Mouse (Mus musculus) liver, embryonic 11.5 days (tissue): ENCODE measurements around the gene Mslnl. TPM values are rescaled to one million over a fixed set of nuclear protein-coding genes. Genes with fewer than 3 reads are reported as not detected.

ENCODE experiments used
- ATAC-seq: fragments of 200-750 bp; cut with Nextera tagmentation; replicated peaks from 2 replicates; pipeline ENCODE4 v1.8.0; 2017; ENCODE audit warnings: moderate number of reproducible peaks, mild to moderate bottlenecking, moderate TSS enrichment, moderate library complexity; ENCODE audit not compliant: low FRiP score
- DNase-seq: peaks from one replicate; pipeline ENCODE4 v3.0.0-alpha.2; 2017; ENCODE audit warnings: low spot score
- H3K27ac ChIP-seq: fragments of 300-500 bp; sonication (generic); 2 replicates; pipeline ENCODE4 v1.5.1; 2014; ENCODE audit warnings: mild to moderate bottlenecking, low read depth, low read length, control low read depth
- H3K27me3 ChIP-seq: fragments of 300-500 bp; sonication (generic); replicated peaks from 2 replicates; pipeline ENCODE4 v1.6.1; 2014; ENCODE audit warnings: low read length, mixed read lengths; ENCODE audit not compliant: control insufficient read depth, insufficient read depth
- H3K36me3 ChIP-seq: fragments of 300-500 bp; sonication (generic); 2 replicates; pipeline ENCODE4 v1.6.1; 2014; ENCODE audit warnings: mild to moderate bottlenecking, low read length, moderate library complexity, mixed read lengths; ENCODE audit not compliant: control insufficient read depth, insufficient read depth
- H3K4me1 ChIP-seq: fragments of 300-500 bp; sonication (generic); replicated peaks from 2 replicates; pipeline ENCODE4 v1.6.1; 2014; ENCODE audit warnings: low read length, mixed read lengths; ENCODE audit not compliant: control insufficient read depth, insufficient read depth
- H3K4me2 ChIP-seq: fragments of 300-500 bp; sonication (generic); 2 replicates; pipeline ENCODE4 v1.6.1; 2014; ENCODE audit warnings: mild to moderate bottlenecking, control low read depth, moderate library complexity
- H3K4me3 ChIP-seq: fragments of 300-500 bp; sonication (generic); 2 replicates; pipeline ENCODE4 v1.5.1; 2014; ENCODE audit warnings: low read depth, low read length, control low read depth
- H3K9ac ChIP-seq: fragments of 300-500 bp; sonication (generic); 2 replicates; pipeline ENCODE4 v1.6.1; 2014; ENCODE audit warnings: low read depth, low read length, control low read depth
- H3K9me3 ChIP-seq: fragments of 300-500 bp; sonication (generic); 2 replicates; pipeline ENCODE4 v1.6.1; 2016; ENCODE audit warnings: low read length, inconsistent platforms, mixed read lengths; ENCODE audit not compliant: control insufficient read depth
- WGBS: fragments of 180-500 bp; shearing (Covaris S2); extraction: QIAGEN DNeasy Blood & Tissue Kit; methylation state at CpG from one replicate; pipeline ENCODE4 v1.1.7; 2014; 5-methylcytosine and 5-hydroxymethylcytosine counted together
- polyA plus RNA-seq: library from polyadenylated mRNA; unstranded; fragments of >200 nt; fragmentation: Nextera tagmentation; extraction: Ambion mirVana; gene quantifications from 2 replicates; pipeline ENCODE4 v1.2.1, GENCODE M21; 2014

Mslnl gene
- polyA plus RNA-seq, 1 experiment from 2014 or later = not detected

- H3K4me2 ChIP-seq = no peak overlapping the region
These were observed 19.7 kb upstream of the Mslnl start for GRCm38 (mm10) chr17:25716130-25716529.

DNA sequence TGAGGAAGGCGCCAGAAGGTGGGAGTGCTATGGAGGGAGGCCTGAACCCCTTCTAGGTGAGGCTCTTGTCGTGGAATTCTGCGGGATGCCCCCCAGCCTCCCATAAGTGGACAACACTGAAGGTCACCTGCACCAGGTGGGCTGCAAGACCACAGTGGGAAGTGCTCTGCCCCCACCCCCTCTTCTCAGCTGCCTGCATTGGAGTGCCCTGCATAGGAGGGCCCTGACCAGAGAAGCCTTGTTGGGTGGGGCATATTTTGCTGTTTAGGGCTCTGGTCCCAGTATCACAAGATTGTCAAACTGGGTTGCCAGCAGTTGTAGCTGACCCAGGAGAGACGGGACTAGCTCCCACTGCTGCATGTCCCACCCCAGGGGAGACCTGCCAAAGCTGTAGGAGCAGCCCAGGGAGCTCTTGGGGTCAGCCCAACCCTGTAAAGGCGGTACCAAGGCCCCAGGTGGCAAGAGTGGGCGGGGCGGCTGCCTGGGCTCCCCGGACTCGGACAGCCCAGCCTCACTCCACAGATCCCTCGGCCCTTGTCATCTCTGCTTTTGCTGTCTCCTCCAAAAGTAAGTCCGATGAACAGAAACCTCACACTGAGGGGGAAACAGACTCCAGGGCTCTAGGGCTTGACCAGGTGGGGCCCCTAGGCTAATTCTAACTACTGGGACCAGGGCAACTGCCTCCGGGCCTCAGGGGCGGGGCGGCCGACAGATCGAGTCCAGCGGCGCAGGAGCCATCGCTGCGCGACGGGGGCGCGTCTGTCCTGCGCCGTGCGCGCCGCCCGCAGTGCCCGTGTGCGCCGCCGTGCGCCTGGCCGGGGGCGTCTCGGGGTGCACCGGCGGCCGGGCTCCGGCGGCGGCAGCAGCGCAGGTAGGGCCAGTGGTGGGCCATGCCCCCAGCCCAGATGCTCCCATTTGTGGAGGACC lies 18.9 kb upstream of the Mslnl start, which contains the start of gene Gng13:
Gene Gng13 (plus strand): TSS at position 461 of the 927 bp plus-strand sequence.
- peaks cover 23% of the 10 kb centered on the region for H3K27me3 ChIP-seq
- H3K9ac ChIP-seq = 0 out of 2 replicates have a peak within 1 kb of the TSS, but pooled peaks have one; percentile 41
- H3K4me2 ChIP-seq = peak within 1 kb of the TSS; percentile 60
- H3K4me3 ChIP-seq = peak within 1 kb of the TSS; percentile 32
- no peak within 1 kb of the TSS for H3K27ac ChIP-seq
- WGBS = 2% methylated on average over 45 of the region's 45 CpGs
- no peaks in the 10 kb centered on the region for H3K9me3 ChIP-seq
- peaks cover 19% of the 10 kb centered on the region for H3K36me3 ChIP-seq
- DNase-seq = peak; percentile 62
- peaks cover 18% of the 10 kb centered on the region for H3K4me1 ChIP-seq
- peak; percentile 16; the same call in 1 of the 2 replicates for ATAC-seq

More at GRCm38 (mm10) chr17:25716130-25716529, 19.7 kb upstream of the Mslnl start:
- 6% methylated on average over 6 of the region's 6 CpGs for WGBS
- H3K27ac ChIP-seq = no peak overlapping the region
- H3K4me1 ChIP-seq = peaks cover 18% of the 10 kb centered on the region
- H3K36me3 ChIP-seq = peaks cover 13% of the 10 kb centered on the region
- H3K9ac ChIP-seq = no peak overlapping the region
- no peak overlapping the region for H3K4me3 ChIP-seq
- DNase-seq (no peak), ATAC-seq (peak; percentile 32; the same call in 1 of the 2 replicates)
- H3K27me3 ChIP-seq = peaks cover 23% of the 10 kb centered on the region
- H3K9me3 ChIP-seq = no peaks in the 10 kb centered on the region

- H3K4me1 ChIP-seq = peaks cover 18% of the 10 kb centered on the region
- H3K4me3 ChIP-seq = peak overlapping the region; percentile 32
- H3K36me3 ChIP-seq = peaks cover 22% of the 10 kb centered on the region
- no peak for ATAC-seq
- no peaks in the 10 kb centered on the region for H3K9me3 ChIP-seq
- 12% methylated on average over 6 of the region's 6 CpGs for WGBS
- H3K9ac ChIP-seq = no peak overlapping the region
- no peak for DNase-seq
- peaks cover 23% of the 10 kb centered on the region for H3K27me3 ChIP-seq
- H3K4me2 ChIP-seq = peak overlapping the region; percentile 60
- no peak overlapping the region for H3K27ac ChIP-seq
These were observed 18.2 kb upstream of the Mslnl start for GRCm38 (mm10) chr17:25717691-25718090.

DNA sequence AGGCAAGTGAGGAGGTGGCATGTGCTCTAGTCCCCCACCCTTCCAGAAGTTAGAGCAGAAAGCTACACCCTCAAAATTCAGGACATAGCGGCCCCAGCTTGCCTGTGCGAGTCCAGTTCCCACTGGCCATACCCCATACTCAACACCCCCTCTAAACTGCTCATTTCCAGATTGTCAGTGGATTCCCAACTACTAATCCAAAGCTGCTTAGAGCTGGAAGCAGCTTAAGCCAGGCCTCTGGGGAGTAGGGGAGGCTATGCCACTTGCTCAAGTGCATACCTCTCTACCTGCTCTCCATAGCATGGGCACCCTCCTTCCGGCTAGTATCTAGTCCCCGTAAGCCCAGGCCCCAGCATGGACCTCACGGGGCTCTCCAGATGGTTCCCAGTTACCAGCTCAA lies 14.4 kb upstream of the Mslnl start:
- WGBS = 87% methylated on average over 5 of the region's 5 CpGs
- peaks cover 17% of the 10 kb centered on the region for H3K4me1 ChIP-seq
- peaks cover 17% of the 10 kb centered on the region for H3K27me3 ChIP-seq
- H3K4me3 ChIP-seq = no peak overlapping the region
- H3K27ac ChIP-seq = no peak overlapping the region
- H3K9ac ChIP-seq = no peak overlapping the region
- H3K9me3 ChIP-seq = no peaks in the 10 kb centered on the region
- H3K36me3 ChIP-seq = peaks cover 30% of the 10 kb centered on the region
- ATAC-seq (no peak), DNase-seq (no peak)
- H3K4me2 ChIP-seq = no peak overlapping the region

GRCm38 (mm10) chr17:25723470-25723869 lies 12.4 kb upstream of the Mslnl start:
- Histone ChIP-seq H3K36me3 (peaks cover 30% of the 10 kb centered on the region), H3K4me2 (no peak overlapping the region), H3K4me1 (peaks cover 12% of the 10 kb centered on the region), H3K27ac (no peak overlapping the region), H3K9ac (no peak overlapping the region), H3K4me3 (no peak overlapping the region), H3K27me3 (no peaks in the 10 kb centered on the region), H3K9me3 (no peaks in the 10 kb centered on the region)
- ATAC-seq = no peak
- WGBS = 97% methylated on average over 19 of the region's 19 CpGs
- no peak for DNase-seq

GRCm38 (mm10) chr17:25723919-25724318 lies 11.9 kb upstream of the Mslnl start:
- peaks cover 27% of the 10 kb centered on the region for H3K36me3 ChIP-seq
- no peaks in the 10 kb centered on the region for H3K27me3 ChIP-seq
- no peak overlapping the region for H3K27ac ChIP-seq
- no peak for DNase-seq
- no peaks in the 10 kb centered on the region for H3K9me3 ChIP-seq
- no peak overlapping the region for H3K4me3 ChIP-seq
- peaks cover 14% of the 10 kb centered on the region for H3K4me1 ChIP-seq
- 80% methylated on average over 7 of the region's 7 CpGs for WGBS
- ATAC-seq = no peak
- no peak overlapping the region for H3K4me2 ChIP-seq
- H3K9ac ChIP-seq = no peak overlapping the region

DNA sequence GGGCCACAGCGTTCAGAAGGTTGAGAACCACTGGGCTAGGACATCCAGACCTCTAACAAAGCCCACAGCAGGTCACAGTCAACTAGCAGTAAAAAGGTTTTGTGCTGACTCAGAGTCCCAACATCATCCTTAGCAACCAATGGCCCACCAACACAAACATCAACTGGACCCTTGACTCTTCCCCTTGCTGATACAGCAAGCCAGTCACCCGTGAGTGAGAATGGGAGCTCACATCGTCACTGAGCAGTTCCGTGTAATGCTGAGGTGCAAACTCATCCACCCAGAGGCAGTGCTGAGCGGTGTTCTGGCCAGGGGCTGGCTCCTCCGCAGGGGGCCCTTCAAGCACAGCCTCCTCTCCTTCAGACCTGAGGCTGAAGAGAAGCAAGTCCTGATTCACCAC lies 10.6 kb upstream of the Mslnl start:
- Histone ChIP-seq H3K4me1 (peaks cover 14% of the 10 kb centered on the region), H3K27me3 (no peaks in the 10 kb centered on the region), H3K4me2 (no peak overlapping the region), H3K9me3 (no peaks in the 10 kb centered on the region), H3K9ac (no peak overlapping the region), H3K4me3 (no peak overlapping the region), H3K27ac (no peak overlapping the region), H3K36me3 (peaks cover 23% of the 10 kb centered on the region)
- ATAC-seq (no peak), DNase-seq (no peak)
- WGBS = 82% methylated on average over 6 of the region's 6 CpGs

DNA sequence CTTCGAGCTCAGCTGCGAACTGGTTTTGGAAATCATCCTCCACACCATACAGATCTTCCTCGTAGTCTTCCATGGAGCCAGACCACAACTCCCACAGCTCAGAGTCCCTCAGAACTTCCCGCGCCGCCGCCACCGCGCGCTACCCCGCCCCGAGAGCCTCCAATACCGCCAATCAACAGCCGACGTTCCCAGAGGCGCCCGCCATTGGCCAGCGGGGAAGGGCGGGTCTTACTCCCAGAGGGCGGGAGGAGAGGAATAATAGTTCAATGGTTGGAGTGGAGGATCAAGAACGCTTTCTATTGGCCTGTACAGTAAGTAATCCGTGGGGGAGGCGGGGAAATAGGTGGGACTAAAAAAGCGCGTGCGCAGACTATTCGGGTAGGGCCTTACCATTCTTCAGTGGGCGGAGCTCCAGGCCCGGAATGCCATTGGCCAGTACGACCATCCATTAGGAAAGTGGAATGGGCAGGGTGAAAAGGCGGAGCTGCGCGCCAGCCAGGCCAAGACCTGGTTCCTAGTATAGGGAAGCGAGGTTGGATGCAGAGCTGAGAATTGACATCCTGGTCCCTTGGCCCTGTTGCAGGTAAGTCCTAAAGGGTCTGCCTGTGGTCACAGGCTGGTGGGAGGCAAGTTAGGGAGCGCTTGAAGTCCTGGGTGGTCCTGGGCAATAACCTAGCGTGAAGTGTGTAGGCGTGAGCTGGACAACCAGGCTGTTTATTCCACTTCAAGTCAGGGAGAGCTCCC lies 8.4 kb upstream of the Mslnl start, which contains the start of the genes Chtf18 and Rpusd1:
Gene Chtf18 (minus strand): TSS at position 155 of the 744 bp plus-strand sequence.
Gene Rpusd1 (plus strand): TSS at position 406 of the 744 bp plus-strand sequence.
- no peak within 1 kb of the TSS for H3K27ac ChIP-seq

More for the DNA sequence above, 8.4 kb upstream of the Mslnl start, which contains the start of the genes Chtf18 and Rpusd1:
- peak within 1 kb of the TSS; percentile 79 for H3K4me3 ChIP-seq
- WGBS = 1% methylated on average over 37 of the region's 37 CpGs
- H3K4me1 ChIP-seq = peaks cover 14% of the 10 kb centered on the region
- DNase-seq (peak; percentile 96), ATAC-seq (peak; percentile 99)
- H3K27me3 ChIP-seq = no peaks in the 10 kb centered on the region
- peaks cover 18% of the 10 kb centered on the region; the same call in 1 of the 2 replicates for H3K36me3 ChIP-seq
- peak within 1 kb of the TSS; percentile 84 for H3K9ac ChIP-seq
- peak within 1 kb of the TSS; percentile 85 for H3K4me2 ChIP-seq
- H3K9me3 ChIP-seq = no peaks in the 10 kb centered on the region
